Mouse (Mus musculus) frontal cortex, postnatal 14 days (tissue): ENCODE results near the gene Pym1.

Experiments
- DNase-seq, 2 experiments: peaks; one replicate each; pipeline ENCODE4 v3.0.0; 2022; ENCODE audit warnings: low spot score in 2 of 2

Gene Pym1

DNA sequence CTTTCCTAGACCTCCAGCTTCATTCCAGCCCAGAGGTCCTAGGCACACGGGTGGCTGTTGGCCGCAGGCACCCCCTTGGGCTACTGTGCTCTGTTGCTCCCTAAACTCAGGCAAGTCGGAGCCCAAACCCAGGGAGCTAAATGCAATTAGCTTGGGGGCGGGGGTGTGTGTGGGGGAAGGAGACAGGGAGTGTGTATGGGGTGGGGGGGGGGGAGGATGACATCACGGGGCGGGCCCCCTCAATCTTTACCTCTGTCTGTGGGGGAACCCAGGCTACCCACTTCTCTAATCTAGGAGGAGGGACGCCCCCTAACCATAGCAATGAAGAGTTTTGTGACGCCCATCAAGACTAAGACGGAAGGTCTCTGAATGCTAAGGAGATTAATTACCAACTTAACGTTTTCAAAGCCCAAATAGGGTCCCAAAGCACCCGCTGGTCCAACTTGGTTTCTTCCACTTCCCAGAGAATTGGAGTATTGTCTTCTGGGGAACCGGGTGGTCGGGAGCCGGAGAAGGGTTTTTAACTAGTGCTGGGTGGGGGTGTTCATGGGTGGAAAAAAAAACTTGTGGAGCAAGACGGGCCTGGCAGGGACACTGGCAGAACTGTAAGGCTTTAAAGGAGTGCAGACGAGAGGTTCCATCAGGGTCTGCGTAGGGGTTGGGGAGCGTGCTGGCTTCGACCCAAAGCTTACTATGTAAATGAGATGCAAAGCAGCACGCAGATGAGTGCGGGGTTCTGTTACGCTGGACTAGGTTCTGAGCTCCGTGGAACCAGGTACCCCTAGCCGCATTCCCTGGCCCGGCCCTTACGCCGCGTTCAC lies 56.8 kb downstream of the Pym1 start, which contains the start of gene Tmem198b:
Gene Tmem198b, minus strand, starts transcription at position 100 of the 821 bp plus-strand sequence.
- peak; percentile 64 to 70 for DNase-seq

DNA sequence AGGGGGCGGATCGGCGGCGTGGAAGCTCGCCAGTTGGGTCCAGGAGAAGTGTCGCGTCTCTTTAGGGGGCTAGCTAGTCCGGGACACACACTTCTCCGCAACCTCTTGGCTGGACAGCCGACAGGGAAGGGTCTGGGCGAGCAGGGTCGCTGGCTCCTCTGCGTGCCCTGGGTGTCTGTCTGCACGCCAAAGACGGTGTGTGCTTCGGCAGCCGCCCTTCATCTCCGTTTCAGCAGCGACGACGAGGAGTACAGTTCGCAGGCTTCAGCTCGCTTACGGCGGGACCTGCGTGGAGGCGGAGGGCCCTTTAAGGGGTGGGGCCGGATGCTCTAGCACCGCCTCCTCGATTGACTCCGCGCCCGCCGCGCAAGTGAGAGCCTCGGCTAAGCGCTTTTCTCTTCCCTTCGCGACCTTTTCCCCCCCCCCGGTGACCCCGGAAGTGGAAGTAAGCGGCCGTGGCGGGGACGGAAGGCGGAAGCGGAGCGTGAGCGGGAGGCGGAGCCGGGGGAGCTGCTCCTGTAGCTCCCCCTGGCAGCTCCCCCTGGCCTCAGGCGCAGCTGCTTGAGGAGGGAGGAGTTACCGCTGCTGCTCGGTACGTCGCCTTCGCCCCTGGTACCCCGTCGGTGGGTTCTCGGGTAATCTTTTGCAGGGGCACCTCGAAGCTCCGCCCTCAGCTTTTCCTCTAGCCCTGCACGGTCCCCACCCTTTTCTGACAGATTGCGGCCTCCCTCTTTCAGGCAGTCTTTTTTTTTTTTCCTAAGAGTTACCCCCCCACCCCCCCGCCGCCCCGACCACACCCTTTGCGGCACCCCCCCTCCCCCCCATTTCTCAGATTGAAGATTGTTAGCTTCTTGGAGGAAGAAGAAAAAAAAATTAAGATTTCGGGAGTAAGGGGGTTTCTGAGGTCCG lies 57.7 kb downstream of the Pym1 start:
- DNase-seq: peak; percentile 88 to 91

DNA sequence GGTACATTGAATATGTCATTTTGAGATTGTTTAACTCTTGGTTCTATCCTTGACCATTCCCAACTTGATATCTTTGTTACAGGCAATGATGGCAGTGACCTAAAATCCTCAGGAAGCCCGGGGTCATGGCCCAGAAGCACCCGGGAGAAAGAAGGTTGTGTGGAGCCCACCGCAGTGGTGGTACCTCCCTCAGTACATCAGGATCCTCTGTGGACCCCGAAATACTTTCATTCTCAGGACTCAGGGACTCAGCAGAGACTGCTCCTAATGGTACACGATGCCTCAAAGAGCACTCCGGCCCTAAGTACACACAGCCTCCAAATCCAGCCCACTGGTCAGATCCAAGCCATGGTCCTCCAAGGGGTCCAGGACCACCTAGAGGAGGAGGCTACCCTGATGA lies 58.4 kb downstream of the Pym1 start:
- DNase-seq: no peak

DNA sequence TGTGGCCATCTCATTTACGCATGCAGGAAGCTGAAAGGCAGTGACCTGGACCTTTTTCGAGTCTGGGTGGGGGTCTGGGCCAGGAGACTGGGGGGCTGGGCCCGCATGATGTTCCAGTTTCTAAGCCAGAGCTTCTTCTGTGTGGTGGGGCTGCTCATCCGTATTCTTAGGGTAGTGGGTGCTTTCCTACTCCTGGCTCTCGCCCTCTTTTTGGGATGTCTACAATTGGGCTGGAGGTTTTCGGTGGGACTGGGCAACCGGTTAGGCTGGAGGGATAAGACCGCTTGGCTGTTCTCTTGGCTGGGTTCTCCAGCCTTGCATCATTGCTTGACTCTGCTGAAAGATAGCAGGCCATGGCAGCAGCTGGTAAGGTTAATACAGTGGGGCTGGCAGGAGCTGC lies 59.3 kb downstream of the Pym1 start:
- DNase-seq: no peak
